Mouse (Mus musculus) forebrain, embryonic 14.5 days (tissue): ENCODE data around the gene Nos1ap. TPM values are rescaled to one million over a fixed set of nuclear protein-coding genes. Genes with fewer than 3 reads are reported as not detected.

Experiments used
- ATAC-seq: fragments of 200-750 bp; cut with Nextera tagmentation; 2 replicates; pipeline ENCODE4 v1.8.0; 2017; ENCODE audit warnings: mild to moderate bottlenecking, moderate library complexity
- DNase-seq: peaks from one replicate; pipeline ENCODE4 v3.0.0-alpha.2; 2015; ENCODE audit warnings: low spot score
- H3K27ac ChIP-seq: fragments of 300-500 bp; sonication (generic); 2 replicates; pipeline ENCODE4 v1.5.1; 2014; ENCODE audit warnings: low read depth, mild to moderate bottlenecking, control low read depth, low read length, moderate library complexity
- H3K27me3 ChIP-seq: fragments of 300-500 bp; sonication (generic); replicated peaks from 2 replicates; pipeline ENCODE4 v1.6.1; 2014; ENCODE audit warnings: low read length, control low read depth, mixed read lengths; ENCODE audit not compliant: control insufficient read depth, insufficient read depth
- H3K36me3 ChIP-seq: fragments of 300-500 bp; sonication (generic); 2 replicates; pipeline ENCODE4 v1.6.1; 2014; ENCODE audit warnings: low read length, control low read depth; ENCODE audit not compliant: control insufficient read depth, insufficient read depth
- H3K4me1 ChIP-seq: fragments of 300-500 bp; sonication (generic); 2 replicates; pipeline ENCODE4 v1.6.1; 2014; ENCODE audit warnings: antibody characterized with exemption, low read length, control low read depth; ENCODE audit not compliant: control insufficient read depth, insufficient read depth
- H3K4me2 ChIP-seq: fragments of 300-500 bp; sonication (generic); 2 replicates; pipeline ENCODE4 v1.6.1; 2014; ENCODE audit warnings: mild to moderate bottlenecking, control low read depth, low read length
- H3K4me3 ChIP-seq: fragments of 300-500 bp; sonication (generic); 2 replicates; pipeline ENCODE4 v1.5.1; 2014; ENCODE audit warnings: low read depth, low read length, control low read depth
- H3K9ac ChIP-seq: fragments of 300-500 bp; sonication (generic); 2 replicates; pipeline ENCODE4 v1.6.1; 2014; ENCODE audit warnings: mild to moderate bottlenecking, low read length, control low read depth, moderate library complexity
- H3K9me3 ChIP-seq: fragments of 300-500 bp; sonication (generic); replicated peaks from 2 replicates; pipeline ENCODE4 v1.6.1; 2016; ENCODE audit warnings: low read length, control low read depth, mixed read lengths; ENCODE audit not compliant: control insufficient read depth
- WGBS: fragments of 180-500 bp; shearing (Covaris S2); extraction: QIAGEN DNeasy Blood & Tissue Kit; methylation state at CpG from one replicate; pipeline ENCODE4 v1.1.7; 2014; 5-methylcytosine and 5-hydroxymethylcytosine counted together
- polyA plus RNA-seq: library from polyadenylated mRNA; unstranded; fragments of >200 nt; fragmentation: Nextera tagmentation; extraction: Ambion mirVana; gene quantifications from 2 replicates; pipeline ENCODE4 v1.2.1, GENCODE M21; 2014

Nos1ap gene
- 8.4 and 11.3 TPM in 2 replicates for polyA plus RNA-seq

DNA sequence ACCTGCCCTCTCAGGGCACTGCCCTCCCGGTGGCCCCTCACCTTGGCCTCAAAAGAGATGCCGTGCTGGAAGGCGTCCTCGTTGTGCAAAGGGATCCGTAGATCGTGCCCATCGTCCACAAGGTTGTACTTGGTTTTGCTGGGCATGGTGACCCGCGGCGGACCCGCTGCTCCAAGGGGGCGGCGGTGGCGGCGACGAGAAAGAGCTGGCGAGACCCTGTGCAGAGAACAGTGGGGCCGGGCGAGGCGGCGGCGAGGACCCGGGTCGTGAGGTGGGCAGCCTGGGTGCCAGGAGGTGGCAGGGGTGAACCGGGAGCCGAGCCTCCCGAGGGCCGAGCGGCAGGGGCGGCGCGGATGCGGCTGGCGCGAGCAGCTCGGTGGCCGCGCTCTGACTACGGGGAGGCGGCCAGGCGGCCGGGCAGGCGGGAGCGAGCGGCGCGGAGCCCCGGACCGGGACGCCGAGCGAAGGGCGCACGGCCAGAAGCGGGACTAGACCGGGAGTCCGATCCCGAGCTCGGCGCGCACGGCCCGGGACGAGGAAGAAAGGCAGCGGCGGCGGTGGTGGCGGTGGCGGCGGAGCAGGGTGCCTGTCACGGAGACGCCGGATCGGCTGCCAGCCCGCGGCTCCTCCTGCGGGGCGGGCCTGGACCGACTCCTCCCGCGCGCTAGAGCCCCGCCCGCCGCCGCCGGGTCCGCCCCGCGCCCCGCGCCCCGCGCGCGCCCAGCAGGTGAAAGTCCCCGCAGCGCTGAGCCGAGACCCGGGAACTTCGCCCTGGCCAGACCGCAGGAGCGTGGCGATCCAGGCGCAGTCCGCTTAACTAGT is at the start of gene Nos1ap:
Gene Nos1ap, minus strand, starts transcription at position 643 of the 822 bp plus-strand sequence.
- H3K36me3 ChIP-seq, result no peaks in the 10 kb centered on the region
- under 1% methylated on average over 56 of the region's 106 CpGs for WGBS

GRCm38 (mm10) chr1:170638941-170639340 is 49.3 kb upstream of the Nos1ap start:
- Histone ChIP-seq H3K4me2 (no peak overlapping the region), H3K9ac (no peak overlapping the region), H3K4me3 (no peak overlapping the region), H3K36me3 (no peaks in the 10 kb centered on the region), H3K27ac (no peak overlapping the region), H3K27me3 (no peaks in the 10 kb centered on the region), H3K4me1 (no peaks in the 10 kb centered on the region), H3K9me3 (no peaks in the 10 kb centered on the region)
- DNase-seq (no peak), ATAC-seq (no peak)
- WGBS, result 89% methylated on average over 7 of the region's 7 CpGs

More for the DNA sequence above, at the start of gene Nos1ap:
- no peaks in the 10 kb centered on the region for H3K9me3 ChIP-seq
- peak within 1 kb of the TSS; percentile 89 for H3K4me3 ChIP-seq
- H3K27me3 ChIP-seq, result no peaks in the 10 kb centered on the region
- peak within 1 kb of the TSS; percentile 76 for H3K27ac ChIP-seq
- peak; percentile 82 for DNase-seq
- H3K4me2 ChIP-seq, result peak within 1 kb of the TSS; percentile 94
- H3K9ac ChIP-seq, result peak within 1 kb of the TSS; percentile 91
- ATAC-seq, result peak; percentile 96
- peaks cover 13% of the 10 kb centered on the region; the same call in 1 of the 2 replicates for H3K4me1 ChIP-seq

DNA sequence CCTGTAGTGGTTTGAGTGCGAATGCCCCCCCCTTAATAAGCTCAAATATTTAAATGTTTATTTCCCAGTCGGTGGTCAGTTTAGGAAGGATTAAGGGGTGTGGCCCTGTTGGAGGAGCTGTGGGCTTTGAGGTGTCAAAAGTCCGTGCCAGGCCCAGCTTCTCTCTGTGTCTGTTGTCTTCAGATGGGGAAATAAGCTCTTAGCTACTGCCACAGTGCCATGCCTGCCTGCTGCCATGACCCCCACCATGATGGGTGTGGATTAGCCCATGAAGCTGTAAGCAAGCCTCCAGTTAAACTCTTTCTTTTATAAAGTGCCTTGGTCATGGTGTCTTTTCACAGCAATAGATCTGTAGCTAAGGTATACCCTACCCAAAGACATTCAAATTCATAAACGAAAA is 43.2 kb upstream of the Nos1ap start:
- H3K27me3 ChIP-seq, result no peaks in the 10 kb centered on the region
- H3K9ac ChIP-seq, result no peak overlapping the region
- no peak overlapping the region for H3K4me3 ChIP-seq
- H3K9me3 ChIP-seq, result no peaks in the 10 kb centered on the region
- 78% methylated on average over 4 of the region's 4 CpGs for WGBS
- H3K4me2 ChIP-seq, result no peak overlapping the region
- ATAC-seq (0 out of 2 replicates have a peak, but pooled peaks have one; percentile 4), DNase-seq (no peak)
- H3K4me1 ChIP-seq, result no peaks in the 10 kb centered on the region
- no peaks in the 10 kb centered on the region for H3K36me3 ChIP-seq
- H3K27ac ChIP-seq, result no peak overlapping the region

GRCm38 (mm10) chr1:170632385-170632784 is 42.7 kb upstream of the Nos1ap start:
- Histone ChIP-seq H3K9ac (no peak overlapping the region), H3K4me2 (no peak overlapping the region), H3K36me3 (no peaks in the 10 kb centered on the region), H3K9me3 (no peaks in the 10 kb centered on the region), H3K4me3 (no peak overlapping the region), H3K27ac (no peak overlapping the region), H3K27me3 (no peaks in the 10 kb centered on the region), H3K4me1 (no peaks in the 10 kb centered on the region)
- WGBS, result 21% methylated on average over 3 of the region's 3 CpGs
- DNase-seq (peak; percentile 89), ATAC-seq (peak; percentile 74; the same call in 1 of the 2 replicates)

DNA sequence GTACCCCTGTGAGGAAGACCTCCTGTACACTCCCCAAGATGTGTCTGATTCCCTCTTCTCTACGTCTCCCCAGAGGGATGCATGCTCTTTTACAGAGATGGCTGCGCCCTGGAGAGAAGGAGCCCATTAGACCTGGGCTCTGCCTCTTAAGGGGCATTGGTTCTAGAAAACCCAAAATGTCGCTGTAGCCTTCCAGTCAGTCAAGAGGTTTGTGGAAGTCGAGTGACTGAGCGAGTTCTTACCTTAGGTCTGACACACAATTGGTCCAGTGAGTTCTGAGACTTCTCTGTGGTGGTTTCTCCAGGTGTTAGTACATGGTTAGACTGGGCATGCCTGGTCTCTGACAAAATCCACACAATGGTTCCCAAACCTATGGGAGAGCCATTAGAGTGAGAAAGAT is 41.9 kb upstream of the Nos1ap start:
- H3K36me3 ChIP-seq, result no peaks in the 10 kb centered on the region
- ATAC-seq (no peak), DNase-seq (no peak)
- WGBS, result 92% methylated on average over 5 of the region's 5 CpGs
- H3K9me3 ChIP-seq, result no peaks in the 10 kb centered on the region
- no peak overlapping the region for H3K4me2 ChIP-seq
- no peak overlapping the region for H3K27ac ChIP-seq
- H3K4me3 ChIP-seq, result no peak overlapping the region
- no peak overlapping the region for H3K9ac ChIP-seq
- no peaks in the 10 kb centered on the region for H3K27me3 ChIP-seq
- H3K4me1 ChIP-seq, result no peaks in the 10 kb centered on the region

DNA sequence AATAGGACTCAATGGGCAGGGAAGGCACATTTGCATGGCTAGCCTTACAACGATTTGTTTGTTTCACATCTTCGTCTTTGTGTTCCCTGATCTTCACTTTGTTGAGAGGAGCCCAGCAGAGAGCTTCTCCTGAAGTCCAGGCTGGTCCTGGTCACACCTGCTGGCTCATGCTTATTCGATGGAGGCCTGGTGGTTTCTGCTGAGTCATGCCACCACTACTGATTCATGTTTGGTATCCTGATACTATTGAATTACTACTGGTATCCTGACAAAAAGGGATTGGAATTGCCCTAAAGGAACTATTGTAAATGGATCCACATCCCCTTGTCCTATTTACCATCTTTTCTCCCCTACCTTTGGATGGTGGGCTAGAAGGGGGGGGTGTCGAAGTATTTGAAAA is 40.8 kb upstream of the Nos1ap start:
- 82% methylated on average over 4 of the region's 4 CpGs for WGBS

DNA sequence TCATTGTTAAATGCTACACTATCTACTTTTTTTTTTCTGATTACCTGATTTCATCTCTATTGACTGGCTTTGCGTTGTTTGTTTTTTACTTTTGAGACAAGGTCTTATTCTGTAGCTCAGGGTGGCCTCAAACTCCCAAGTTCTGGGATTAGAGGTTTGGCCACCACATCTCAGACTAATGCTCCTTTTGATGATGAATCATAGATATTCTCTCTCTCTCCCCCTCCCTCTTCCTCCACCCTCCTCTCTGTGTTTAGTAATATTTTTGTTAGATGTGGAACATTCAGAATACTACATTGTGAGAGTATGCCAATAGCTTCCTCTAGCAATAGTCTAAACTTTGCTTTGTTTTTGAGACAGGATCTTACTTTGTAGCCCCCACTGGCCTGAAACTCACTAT is 33.8 kb upstream of the Nos1ap start:
- WGBS, result 95% methylated on average over 1 of the region's 1 CpGs
- ATAC-seq (no peak), DNase-seq (no peak)
- no peak overlapping the region for H3K4me3 ChIP-seq
- H3K27ac ChIP-seq, result no peak overlapping the region
- H3K9ac ChIP-seq, result no peak overlapping the region
- H3K9me3 ChIP-seq, result 0 out of 2 replicates have a peak, but pooled peaks cover 2% of the 10 kb centered on the region
- no peaks in the 10 kb centered on the region for H3K4me1 ChIP-seq
- H3K4me2 ChIP-seq, result no peak overlapping the region
- H3K27me3 ChIP-seq, result no peaks in the 10 kb centered on the region
- H3K36me3 ChIP-seq, result no peaks in the 10 kb centered on the region

More for the DNA sequence above, 40.8 kb upstream of the Nos1ap start:
- ATAC-seq (no peak), DNase-seq (no peak)
- H3K4me2 ChIP-seq, result no peak overlapping the region
- no peaks in the 10 kb centered on the region for H3K4me1 ChIP-seq
- no peaks in the 10 kb centered on the region for H3K9me3 ChIP-seq
- H3K4me3 ChIP-seq, result no peak overlapping the region
- no peak overlapping the region for H3K9ac ChIP-seq
- no peaks in the 10 kb centered on the region for H3K36me3 ChIP-seq
- H3K27ac ChIP-seq, result no peak overlapping the region
- H3K27me3 ChIP-seq, result no peaks in the 10 kb centered on the region

DNA sequence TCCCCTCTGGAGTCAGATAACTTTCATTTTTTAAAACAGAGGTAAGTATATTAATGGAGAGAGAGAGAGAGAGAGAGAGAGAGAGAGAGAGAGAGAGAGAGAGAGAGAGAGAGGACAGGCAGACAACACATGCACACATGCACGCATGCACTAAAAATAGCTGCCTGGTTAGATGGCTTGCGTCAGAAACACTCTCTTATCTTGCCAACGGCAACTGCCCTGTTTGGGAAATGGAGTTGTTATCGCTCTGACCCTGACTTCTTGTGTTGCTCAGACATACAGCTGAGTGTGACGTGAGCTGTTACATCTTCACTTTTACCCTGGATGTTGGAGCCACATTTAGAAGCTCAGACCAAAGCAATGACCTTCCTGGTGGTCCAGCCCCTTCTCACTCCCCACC is 33.3 kb upstream of the Nos1ap start:
- H3K9ac ChIP-seq, result no peak overlapping the region
- H3K4me2 ChIP-seq, result no peak overlapping the region
- no peak overlapping the region for H3K27ac ChIP-seq
- ATAC-seq, result no peak
- no peaks in the 10 kb centered on the region for H3K36me3 ChIP-seq
- no peaks in the 10 kb centered on the region for H3K27me3 ChIP-seq
- DNase-seq, result no peak
- H3K4me1 ChIP-seq, result no peaks in the 10 kb centered on the region
- WGBS, result 85% methylated on average over 5 of the region's 5 CpGs
- 0 out of 2 replicates have a peak, but pooled peaks cover 2% of the 10 kb centered on the region for H3K9me3 ChIP-seq
- H3K4me3 ChIP-seq, result no peak overlapping the region

GRCm38 (mm10) chr1:170619686-170620374 is 30.2 kb upstream of the Nos1ap start:
- no peak for ATAC-seq

More at GRCm38 (mm10) chr1:170619686-170620374, 30.2 kb upstream of the Nos1ap start:
- no peak overlapping the region for H3K9ac ChIP-seq
- H3K4me3 ChIP-seq, result no peak overlapping the region
- 77% methylated on average over 2 of the region's 2 CpGs for WGBS
- H3K27me3 ChIP-seq, result no peaks in the 10 kb centered on the region
- H3K27ac ChIP-seq, result no peak overlapping the region
- no peak for DNase-seq
- H3K36me3 ChIP-seq, result no peaks in the 10 kb centered on the region
- no peak overlapping the region for H3K4me2 ChIP-seq
- no peaks in the 10 kb centered on the region for H3K4me1 ChIP-seq
- 0 out of 2 replicates have a peak, but pooled peaks cover 2% of the 10 kb centered on the region for H3K9me3 ChIP-seq
